Mouse (Mus musculus) limb, embryonic 14.5 days (tissue): ENCODE results near the gene Grpel1. TPM values are rescaled to one million over a fixed set of nuclear protein-coding genes. Genes with fewer than 3 reads are reported as not detected.

ENCODE experiments used
- ATAC-seq: fragments of 200-750 bp; cut with Nextera tagmentation; 2 replicates; pipeline ENCODE4 v1.8.0; 2017; ENCODE audit warnings: low read depth, moderate number of reproducible peaks, moderate TSS enrichment; ENCODE audit not compliant: low FRiP score
- DNase-seq: peaks from one replicate; pipeline ENCODE4 v3.0.0-alpha.2; 2015; ENCODE audit warnings: low spot score
- H3K27ac ChIP-seq: fragments of 300-500 bp; sonication (generic); replicated peaks from 2 replicates; pipeline ENCODE4 v1.5.1; 2014; ENCODE audit warnings: low read depth, mild to moderate bottlenecking, low read length, moderate library complexity, mixed read lengths
- H3K27me3 ChIP-seq: fragments of 300-500 bp; sonication (generic); 2 replicates; pipeline ENCODE4 v1.6.1; 2014; ENCODE audit warnings: low read length, mixed read lengths; ENCODE audit not compliant: control insufficient read depth, insufficient read depth
- H3K36me3 ChIP-seq: fragments of 300-500 bp; sonication (generic); 2 replicates; pipeline ENCODE4 v1.6.1; 2014; ENCODE audit warnings: mild to moderate bottlenecking, low read length, moderate library complexity, mixed read lengths; ENCODE audit not compliant: control insufficient read depth, insufficient read depth
- H3K4me1 ChIP-seq: fragments of 300-500 bp; sonication (generic); 2 replicates; pipeline ENCODE4 v1.6.1; 2014; ENCODE audit warnings: antibody characterized with exemption, low read length, mixed read lengths; ENCODE audit not compliant: control insufficient read depth, insufficient read depth
- H3K4me2 ChIP-seq: fragments of 300-500 bp; sonication (generic); replicated peaks from 2 replicates; pipeline ENCODE4 v1.6.1; 2014; ENCODE audit warnings: low read depth, mild to moderate bottlenecking, low read length, moderate library complexity; ENCODE audit not compliant: severe bottlenecking
- H3K4me3 ChIP-seq: fragments of 300-500 bp; sonication (generic); replicated peaks from 2 replicates; pipeline ENCODE4 v1.5.1; 2014; ENCODE audit warnings: low read length
- H3K9ac ChIP-seq: fragments of 300-500 bp; sonication (generic); 2 replicates; pipeline ENCODE4 v1.6.1; 2014; ENCODE audit warnings: mild to moderate bottlenecking, low read depth, low read length, moderate library complexity; ENCODE audit not compliant: severe bottlenecking
- H3K9me3 ChIP-seq: fragments of 300-500 bp; sonication (generic); 2 replicates; pipeline ENCODE4 v1.6.1; 2016; ENCODE audit warnings: low read length; ENCODE audit not compliant: control insufficient read depth
- POLR2A ChIP-seq: fragments of 200-500 bp; IDR thresholded peaks from 2 replicates; pipeline ENCODE4 v1.8.0; 2012; ENCODE audit warnings: inconsistent platforms, mild to moderate bottlenecking, moderate library complexity, borderline replicate concordance; ENCODE audit not compliant: insufficient read depth, insufficient read length; ENCODE audit errors: extremely low read depth
- WGBS: fragments of 180-500 bp; shearing (Covaris S2); extraction: QIAGEN DNeasy Blood & Tissue Kit; methylation state at CpG from one replicate; pipeline ENCODE4 v1.1.7; 2014; 5-methylcytosine and 5-hydroxymethylcytosine counted together
- polyA plus RNA-seq, 2 experiments: library from polyadenylated mRNA; depleted of rRNA in 1 of 2; stranded (reverse) in 1 of 2; unstranded in 1 of 2; fragments of >200 nt; fragmentation: Nextera tagmentation in 1 of 2; extraction: Ambion mirVana in 1 of 2; gene quantifications; 2 replicates each; pipeline versions ENCODE4 v1.2.1 to v1.2.3; 2012 to 2014

The Grpel1 gene
- polyA plus RNA-seq, 2 experiments, result 22.9 to 52.8 TPM

DNA sequence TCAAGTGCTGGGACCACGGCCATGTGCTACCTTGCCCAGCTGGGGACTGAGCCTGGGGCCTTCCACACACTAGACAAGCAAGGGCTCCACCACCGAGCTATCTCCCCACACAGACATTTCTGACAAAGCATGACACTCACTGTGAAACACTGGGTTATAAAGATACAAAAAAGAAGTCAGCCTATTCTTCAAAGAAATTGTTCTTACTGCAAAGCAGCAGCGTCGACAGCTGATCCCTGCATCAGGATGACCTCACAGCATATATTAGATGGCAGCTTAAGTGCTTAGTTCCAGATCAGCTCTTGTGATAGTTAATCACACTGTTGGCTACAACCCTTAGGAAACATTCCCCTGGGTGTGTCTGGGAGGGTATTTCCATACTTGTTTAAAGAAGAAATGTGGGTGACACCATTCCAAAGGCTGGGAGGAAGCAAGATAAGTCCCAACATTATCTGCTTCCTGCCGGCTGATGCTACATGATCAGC, 58.5 kb downstream of the Grpel1 start:
- H3K9me3 ChIP-seq, result no peaks in the 10 kb centered on the region
- no peak overlapping the region for H3K27ac ChIP-seq
- H3K4me2 ChIP-seq, result no peak overlapping the region
- WGBS, result 88% methylated on average over 5 of the region's 5 CpGs
- no peaks in the 10 kb centered on the region for H3K27me3 ChIP-seq
- H3K9ac ChIP-seq, result no peak overlapping the region
- no peak overlapping the region for H3K4me3 ChIP-seq
- H3K4me1 ChIP-seq, result no peaks in the 10 kb centered on the region
- ATAC-seq, result no peak
- no peak for TF ChIP-seq POLR2A
- DNase-seq, result no peak
- H3K36me3 ChIP-seq, result peaks cover 59% of the 10 kb centered on the region

Other genes with a start within 250 kb of the Grpel1 start
- gene Sorcs2, start 66.9 kb upstream of the Grpel1 start, polyA plus RNA-seq (2012; rRNA removed), result 34.4 and 43.6 TPM in 2 replicates
- gene Sorcs2, start 66.9 kb upstream of the Grpel1 start, polyA plus RNA-seq (2014; fragmentation: Nextera tagmentation; extraction: Ambion mirVana), result 25.4 and 26.8 TPM in 2 replicates
- gene Tada2b, start 19.3 kb downstream of the Grpel1 start, polyA plus RNA-seq (2012; rRNA removed), result 11.0 and 12.1 TPM in 2 replicates
- gene Tada2b, start 19.3 kb downstream of the Grpel1 start, polyA plus RNA-seq (2014; fragmentation: Nextera tagmentation; extraction: Ambion mirVana), result 3.7 and 4.6 TPM in 2 replicates
- gene Ccdc96, start 19.6 kb downstream of the Grpel1 start, polyA plus RNA-seq (2012; rRNA removed), result 0.09 and 0.11 TPM in 2 replicates
- 0.08 and 0.15 TPM in 2 replicates for gene Ccdc96, start 19.6 kb downstream of the Grpel1 start, polyA plus RNA-seq (2014; fragmentation: Nextera tagmentation; extraction: Ambion mirVana)
- 46.6 and 54.6 TPM in 2 replicates for gene Tbc1d14, start 128.3 kb downstream of the Grpel1 start, polyA plus RNA-seq (2012; rRNA removed)
- 37.9 and 46.3 TPM in 2 replicates for gene Tbc1d14, start 128.3 kb downstream of the Grpel1 start, polyA plus RNA-seq (2014; fragmentation: Nextera tagmentation; extraction: Ambion mirVana)
- gene D5Ertd579e, start 231.0 kb downstream of the Grpel1 start, polyA plus RNA-seq (2012; rRNA removed), result 21.2 and 21.6 TPM in 2 replicates
- 20.8 and 24.8 TPM in 2 replicates for gene D5Ertd579e, start 231.0 kb downstream of the Grpel1 start, polyA plus RNA-seq (2014; fragmentation: Nextera tagmentation; extraction: Ambion mirVana)